Mouse (Mus musculus) gastrocnemius, adult 2 months (tissue): ENCODE data around the gene Snx21. TPM values are rescaled to one million over a fixed set of nuclear protein-coding genes. Genes with fewer than 3 reads are reported as not detected.

Experiments
- DNase-seq: peaks from one replicate; pipeline ENCODE4 v3.0.0; 2022
- H3K27ac ChIP-seq: fragments of 200-600 bp; 2 replicates; pipeline ENCODE4 v1.8.1; 2022; ENCODE audit warnings: mild to moderate bottlenecking
- H3K4me3 ChIP-seq: fragments of 200-600 bp; 2 replicates; pipeline ENCODE4 v1.8.1; 2022; ENCODE audit warnings: mild to moderate bottlenecking, moderate library complexity
- CTCF ChIP-seq: fragments of 200-600 bp; IDR thresholded peaks from 2 replicates; pipeline ENCODE4 v1.8.1; 2022; ENCODE audit warnings: antibody characterized with exemption, mild to moderate bottlenecking, moderate library complexity
- intact Hi-C: fragments of 180-260 bp; cut with DNase I; formaldehyde crosslinking; loops from one replicate; pipeline ENCODE4 v1.15.1; 2025
- total RNA-seq, 2 experiments: library from RNA; stranded (reverse); gene quantifications; 2 replicates each; pipeline ENCODE4 v1.2.3; 2021

Snx21 gene
- total RNA-seq, 2 experiments from 2014 or later: 20.6 to 25.6 TPM

- DNase-seq: peak; percentile 95
- no peak for TF ChIP-seq CTCF
- Histone ChIP-seq H3K4me3 (peak within 1 kb of the TSS; percentile 90), H3K27ac (peak within 1 kb of the TSS; percentile 88)
- intact Hi-C loops: no loop called here
Measured at GRCm38 (mm10) chr2:164804533-164805331, 19.1 kb downstream of the Snx21 start, which contains the start of the genes Acot8 and Zswim3. Gene Acot8, minus strand, starts transcription at chr2:164804882. Gene Zswim3, plus strand, starts transcription at chr2:164805098.

DNA sequence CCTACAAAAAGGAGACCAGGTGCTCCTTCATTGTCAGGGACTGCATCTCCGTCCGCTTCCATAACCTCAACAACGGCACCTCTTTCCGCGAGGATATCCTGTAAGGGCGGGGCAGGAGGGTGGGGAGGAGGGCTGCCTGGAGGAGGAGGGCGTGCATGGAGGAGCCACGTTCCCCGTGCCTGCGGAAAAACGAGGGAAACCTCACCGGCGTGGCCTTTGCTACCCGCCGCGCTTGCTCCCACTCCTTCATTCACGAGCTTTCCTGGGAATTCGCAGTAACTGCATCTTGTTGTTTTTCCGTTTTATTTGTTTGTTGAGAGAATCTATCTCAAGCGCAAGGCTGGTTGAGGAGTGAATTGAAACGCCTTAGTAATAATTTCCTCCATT, 19.7 kb downstream of the Snx21 start:
- TF ChIP-seq CTCF: no peak
- peak overlapping the region; percentile 88 for H3K27ac ChIP-seq
- DNase-seq: no peak
- peak overlapping the region; percentile 90 for H3K4me3 ChIP-seq
- intact Hi-C loops: no loop called here

- intact Hi-C loops: loop anchor here (2.0 kb wide), 1 partner anchor 16 kb away; the partner anchor contains the start of gene Zswim1
- H3K27ac ChIP-seq: no peak overlapping the region
- H3K4me3 ChIP-seq: no peak overlapping the region
- no peak for TF ChIP-seq CTCF
- no peak for DNase-seq
Measured at GRCm38 (mm10) chr2:164806614-164807013, 21.0 kb downstream of the Snx21 start.

GRCm38 (mm10) chr2:164813557-164813956, 27.9 kb downstream of the Snx21 start:
- Histone ChIP-seq H3K27ac (no peak overlapping the region), H3K4me3 (no peak overlapping the region)
- intact Hi-C loops: no loop called here
- TF ChIP-seq CTCF: no peak
- no peak for DNase-seq

DNA sequence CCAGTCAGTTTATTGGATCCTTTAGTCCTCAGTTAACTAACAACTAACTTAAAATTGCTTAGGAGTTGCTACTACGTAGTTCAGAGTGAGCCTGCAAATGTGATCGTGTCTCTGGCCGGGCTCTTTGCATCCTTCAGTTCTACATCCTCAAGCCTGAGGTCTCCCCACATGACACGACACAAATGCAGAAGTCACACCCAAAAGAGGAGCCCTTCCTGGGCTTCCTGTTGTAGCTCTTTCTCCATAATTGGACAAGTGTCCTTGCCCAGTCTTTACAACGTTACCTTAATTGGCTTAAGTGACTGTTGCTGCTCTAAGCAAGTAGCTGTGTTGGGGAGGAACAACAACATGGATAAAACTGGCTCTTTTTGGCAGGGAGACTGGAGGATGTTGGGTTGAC, 29.7 kb downstream of the Snx21 start:
- no peak for TF ChIP-seq CTCF
- no peak for DNase-seq
- Histone ChIP-seq H3K4me3 (no peak overlapping the region), H3K27ac (no peak overlapping the region)
- intact Hi-C loops: no loop called here

DNA sequence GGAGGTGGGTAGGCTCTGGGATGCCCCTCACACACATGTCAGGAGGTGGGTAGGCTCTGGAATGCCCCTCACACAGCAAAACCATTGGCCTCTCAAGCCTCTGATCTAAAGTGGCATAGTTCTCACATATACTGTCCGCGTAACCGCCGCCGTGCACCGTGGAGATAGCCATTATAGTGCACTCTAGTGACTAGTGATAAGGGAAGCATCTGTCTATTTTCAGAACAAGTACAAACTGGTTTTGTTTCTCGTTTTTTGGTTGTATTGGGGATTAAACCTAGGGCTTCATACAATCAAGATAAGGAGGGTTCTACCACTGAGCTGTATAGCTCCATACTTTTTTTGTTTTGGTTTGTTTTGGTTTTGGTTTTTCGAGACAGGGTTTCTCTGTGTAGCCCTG, 30.2 kb downstream of the Snx21 start:
- DNase-seq: no peak
- Histone ChIP-seq H3K27ac (no peak overlapping the region), H3K4me3 (no peak overlapping the region)
- no peak for TF ChIP-seq CTCF
- intact Hi-C loops: no loop called here

DNA sequence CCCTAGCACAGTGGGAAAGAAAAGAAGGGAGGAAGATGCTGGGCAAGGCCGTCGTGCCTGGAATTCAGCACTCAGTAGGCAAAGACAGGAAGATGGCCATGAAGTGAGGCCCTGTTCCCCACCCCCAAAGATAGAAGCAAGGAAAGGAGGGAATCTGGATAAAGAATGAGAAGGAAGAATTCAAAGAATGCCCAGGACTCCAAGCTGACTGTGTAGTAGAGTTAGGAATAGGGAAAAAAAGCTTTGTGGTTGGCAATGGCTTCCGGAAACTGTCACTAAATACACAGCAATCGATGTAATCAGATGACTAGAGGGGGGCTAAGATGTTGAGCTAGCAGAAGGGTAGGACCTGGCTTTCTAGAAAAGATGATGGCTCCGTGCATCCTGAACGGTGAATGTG, 31.6 kb downstream of the Snx21 start:
- intact Hi-C loops: no loop called here
- no peak for DNase-seq
- no peak for TF ChIP-seq CTCF
- H3K27ac ChIP-seq: no peak overlapping the region
- no peak overlapping the region for H3K4me3 ChIP-seq

DNA sequence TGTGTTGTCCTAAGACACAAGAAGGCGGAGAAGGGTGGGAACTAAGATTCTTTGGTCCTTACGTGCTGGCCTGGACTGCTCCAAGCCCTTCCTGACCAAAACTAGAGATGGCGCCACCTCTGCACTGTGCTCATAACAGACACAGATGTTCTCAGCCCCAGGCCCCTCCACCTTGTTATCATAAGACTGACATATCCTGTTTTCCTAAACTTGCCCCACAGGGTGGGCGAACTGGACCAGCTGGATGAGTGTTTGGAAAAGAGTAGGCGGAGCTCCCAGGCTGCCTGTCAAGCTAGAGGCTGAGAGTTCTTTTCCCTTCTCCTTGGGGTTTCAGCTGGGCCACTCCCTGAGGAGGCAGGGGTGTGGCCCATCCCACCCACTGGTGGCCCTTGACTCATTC, 32.1 kb downstream of the Snx21 start:
- DNase-seq: no peak
- H3K27ac ChIP-seq: no peak overlapping the region
- no peak for TF ChIP-seq CTCF
- intact Hi-C loops: no loop called here
- H3K4me3 ChIP-seq: no peak overlapping the region

GRCm38 (mm10) chr2:164821060-164821459, 35.4 kb downstream of the Snx21 start:
- DNase-seq: no peak
- Histone ChIP-seq H3K27ac (no peak overlapping the region), H3K4me3 (no peak overlapping the region)
- TF ChIP-seq CTCF: no peak
- intact Hi-C loops: no loop called here

GRCm38 (mm10) chr2:164822636-164823165, 37.1 kb downstream of the Snx21 start, which contains the start of gene Zswim1:
Gene Zswim1, plus strand, starts transcription at chr2:164822686.
- intact Hi-C loops: loop anchor here (2.0 kb wide), 1 partner anchor 16 kb away; no protein-coding TSS in a partner anchor
- peak within 1 kb of the TSS; percentile 88 for H3K27ac ChIP-seq
- peak; percentile 99 for DNase-seq
- peak within 1 kb of the TSS; percentile 92 for H3K4me3 ChIP-seq
- TF ChIP-seq CTCF: no peak; the same call in 1 of the 2 replicates

- TF ChIP-seq CTCF: no peak
- H3K4me3 ChIP-seq: peak overlapping the region; percentile 92
- intact Hi-C loops: loop anchor here (2.0 kb wide), 1 partner anchor 16 kb away; no protein-coding TSS in a partner anchor
- peak overlapping the region; percentile 88 for H3K27ac ChIP-seq
- DNase-seq: no peak
Measured at GRCm38 (mm10) chr2:164823181-164823585, 37.6 kb downstream of the Snx21 start.

DNA sequence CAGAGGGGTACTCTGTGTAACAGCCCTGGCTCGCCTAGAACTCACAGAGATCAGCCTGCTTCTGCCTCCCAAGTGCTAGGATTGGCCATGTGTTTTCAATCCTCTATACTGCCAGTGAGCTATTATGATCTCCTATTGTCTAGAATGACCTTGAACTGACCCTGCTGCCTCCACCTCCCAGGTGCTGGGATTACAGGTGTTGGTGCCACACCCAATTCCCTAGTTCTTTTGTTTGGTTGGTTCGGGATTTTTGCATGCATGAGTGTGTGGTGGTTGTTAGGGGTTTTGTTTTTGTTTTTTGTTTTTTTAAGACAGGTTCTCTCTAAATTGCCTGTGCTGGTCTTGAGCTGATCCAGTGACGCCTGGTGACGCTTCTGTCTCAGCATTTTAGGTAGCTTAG, 38.3 kb downstream of the Snx21 start:
- intact Hi-C loops: loop anchor here (2.0 kb wide), 1 partner anchor 17 kb away; no protein-coding TSS in a partner anchor
- no peak for DNase-seq
- H3K4me3 ChIP-seq: peak overlapping the region; percentile 92
- TF ChIP-seq CTCF: no peak
- H3K27ac ChIP-seq: no peak overlapping the region; the same call in 1 of the 2 replicates

- DNase-seq: no peak
- no peak for TF ChIP-seq CTCF
- intact Hi-C loops: no loop called here
- no peak overlapping the region for H3K27ac ChIP-seq
- H3K4me3 ChIP-seq: no peak overlapping the region
Measured at GRCm38 (mm10) chr2:164825521-164825920, 39.9 kb downstream of the Snx21 start.
